Mouse (Mus musculus): Measurements from ENCODE around the gene Lat. TPM values are rescaled to one million over a fixed set of nuclear protein-coding genes. Genes with fewer than 3 reads are reported as not detected.

The Lat gene
- total and polyA plus RNA-seq, 3 experiments, result 0.62 to 1.2 TPM; not detected in 1

GRCm38 (mm10) chr7:126340206-126340618, 29.2 kb downstream of the Lat start:
- no peak overlapping the region for H3K9ac ChIP-seq (ENCODE audit: control insufficient read depth, low read depth, low read length, poor library complexity, severe bottlenecking)
- no peak for TF ChIP-seq ZC3H11A (IDR thresholded peaks at IDR 0.05; ENCODE audit: low read depth, low read length)
- no peak for TF ChIP-seq MAFK (IDR thresholded peaks at IDR 0.05; ENCODE audit: borderline replicate concordance, low read depth, low read length)
- TF ChIP-seq TCF12 (IDR thresholded peaks at IDR 0.05; ENCODE audit: low read depth, low read length), result no peak
- TF ChIP-seq NELFE (IDR thresholded peaks at IDR 0.05; ENCODE audit: low read depth, low read length), result no peak
- TF ChIP-seq POLR2AphosphoS2 (IDR thresholded peaks at IDR 0.05; ENCODE audit: low read length), result no peak
- no peak for TF ChIP-seq POLR2A (IDR thresholded peaks at IDR 0.05; ENCODE audit: control insufficient read depth in 1 of 2, insufficient read depth in 1 of 2, low read depth in 1 of 2, low read length in 2 of 2, poor library complexity in 1 of 2)
- no peak for TF ChIP-seq TBP (IDR thresholded peaks at IDR 0.05; ENCODE audit: low read depth, low read length)
- no peak for TF ChIP-seq MAX (IDR thresholded peaks at IDR 0.05; ENCODE audit: low read length)
- no peak for TF ChIP-seq CTCF (IDR thresholded peaks at IDR 0.05 in 2 of 3, conservative IDR thresholded peaks at IDR 0.05 in 1 of 3; ENCODE audit: control insufficient read depth in 1 of 3, insufficient read depth in 1 of 3, low read depth in 2 of 3, low read length in 3 of 3, poor library complexity in 1 of 3, severe bottlenecking in 1 of 3)
- TF ChIP-seq UBTF (IDR thresholded peaks at IDR 0.05; ENCODE audit: borderline replicate concordance, insufficient read depth, low read depth, low read length), result no peak
- TF ChIP-seq JUND (IDR thresholded peaks at IDR 0.05; ENCODE audit: low read depth, low read length), result no peak
- no peak for TF ChIP-seq ZNF384 (IDR thresholded peaks at IDR 0.05; ENCODE audit: low read depth, low read length)
- TF ChIP-seq SIN3A (IDR thresholded peaks at IDR 0.05; ENCODE audit: low read length), result no peak
- no peak for TF ChIP-seq EP300 (IDR thresholded peaks at IDR 0.05; ENCODE audit: low read depth in 1 of 2, low read length in 2 of 2)
- no peaks in the 10 kb centered on the region for H3K36me3 ChIP-seq (ENCODE audit: control insufficient read depth in 1 of 2, insufficient read depth in 2 of 2, low read length in 2 of 2)
- no peak overlapping the region for H3K4me3 ChIP-seq (ENCODE audit: control insufficient read depth in 1 of 2, insufficient read depth in 1 of 2, low read depth in 2 of 2, low read length in 2 of 2)
- no peaks in the 10 kb centered on the region for H3K9me3 ChIP-seq (replicated peaks; ENCODE audit: insufficient read depth, low read length)
- H3K4me1 ChIP-seq (ENCODE audit: control insufficient read depth in 1 of 2, insufficient read depth in 2 of 2, low read length in 2 of 2), result no peaks in the 10 kb centered on the region
- H3K79me2 ChIP-seq (ENCODE audit: control insufficient read depth, insufficient read depth, low read length, poor library complexity), result no peaks in the 10 kb centered on the region
- no peak overlapping the region for H3K27ac ChIP-seq (ENCODE audit: control insufficient read depth, low read depth, low read length)
- no peak for DNase-seq (ENCODE audit: low read depth, low spot score)
- H3K27me3 ChIP-seq (ENCODE audit: control insufficient read depth in 1 of 2, insufficient read depth in 2 of 2, low read length in 2 of 2), result peaks cover 2 to 3% of the 10 kb centered on the region in 2 experiments; a peak in 3 of 4 replicates

- H3K9ac ChIP-seq (ENCODE audit: control insufficient read depth, low read depth, low read length, poor library complexity, severe bottlenecking), result no peak overlapping the region
- H3K4me3 ChIP-seq (ENCODE audit: control insufficient read depth in 1 of 2, insufficient read depth in 1 of 2, low read depth in 2 of 2, low read length in 2 of 2), result no peak overlapping the region
- H3K79me2 ChIP-seq (ENCODE audit: control insufficient read depth, insufficient read depth, low read length, poor library complexity), result no peaks in the 10 kb centered on the region
- no peak for TF ChIP-seq MAZ (IDR thresholded peaks at IDR 0.05; ENCODE audit: low read depth, low read length)
- no peak for TF ChIP-seq POLR2AphosphoS5 (IDR thresholded peaks at IDR 0.05; ENCODE audit: borderline replicate concordance, low read depth, low read length)
- TF ChIP-seq NRF1 (IDR thresholded peaks at IDR 0.05; ENCODE audit: insufficient read depth, low read depth, low read length, poor library complexity, severe bottlenecking), result no peak
- TF ChIP-seq MXI1 (IDR thresholded peaks at IDR 0.05; ENCODE audit: low read depth, low read length), result no peak
- TF ChIP-seq ZC3H11A (IDR thresholded peaks at IDR 0.05; ENCODE audit: low read depth, low read length), result no peak
- no peak for TF ChIP-seq MAFK (IDR thresholded peaks at IDR 0.05; ENCODE audit: borderline replicate concordance, low read depth, low read length)
- no peak for TF ChIP-seq MYB (IDR thresholded peaks at IDR 0.05; ENCODE audit: low read depth, low read length)
- H3K27me3 ChIP-seq (ENCODE audit: control insufficient read depth in 1 of 2, insufficient read depth in 2 of 2, low read length in 2 of 2), result peaks cover 4 to 5% of the 10 kb centered on the region in 2 experiments
- no peaks in the 10 kb centered on the region for H3K36me3 ChIP-seq (ENCODE audit: control insufficient read depth in 1 of 2, insufficient read depth in 2 of 2, low read length in 2 of 2)
- DNase-seq (ENCODE audit: low read depth, low spot score), result no peak
- H3K4me1 ChIP-seq (ENCODE audit: control insufficient read depth in 1 of 2, insufficient read depth in 2 of 2, low read length in 2 of 2), result no peaks in the 10 kb centered on the region
- H3K9me3 ChIP-seq (replicated peaks; ENCODE audit: insufficient read depth, low read length), result no peaks in the 10 kb centered on the region
- H3K27ac ChIP-seq (ENCODE audit: control insufficient read depth, low read depth, low read length), result no peak overlapping the region
Measured at GRCm38 (mm10) chr7:126339521-126339971, 29.8 kb downstream of the Lat start.
